Mouse (Mus musculus) C2C12 (cell line): ENCODE measurements around the gene Mafg.

ENCODE experiments used
- CEBPB ChIP-seq: IDR thresholded peaks from one replicate; pipeline ENCODE4 v1.6.1; 2011; ENCODE audit warnings: low read depth, mild to moderate bottlenecking, control low read depth, moderate library complexity
- CTCF ChIP-seq: IDR thresholded peaks from one replicate; pipeline ENCODE4 v1.5.1; 2011; ENCODE audit not compliant: control insufficient read depth, insufficient read depth, insufficient read length
- FOSL1 ChIP-seq: IDR thresholded peaks from one replicate; pipeline ENCODE4 v1.8.0; 2011; ENCODE audit warnings: mild to moderate bottlenecking, low read length; ENCODE audit not compliant: poor library complexity, insufficient read depth, severe bottlenecking
- MAX ChIP-seq: IDR thresholded peaks from one replicate; pipeline ENCODE4 v1.6.1; 2011; ENCODE audit warnings: mild to moderate bottlenecking, control low read depth
- MYOD1 ChIP-seq: IDR thresholded peaks from one replicate; pipeline ENCODE4 v1.6.1; 2011; ENCODE audit warnings: low read depth; ENCODE audit not compliant: control insufficient read depth, insufficient read length
- MYOG ChIP-seq: IDR thresholded peaks from one replicate; pipeline ENCODE4 v1.6.1; 2011; ENCODE audit not compliant: control insufficient read depth, insufficient read length; ENCODE audit errors: extremely low read depth
- USF1 ChIP-seq: IDR thresholded peaks from one replicate; pipeline ENCODE4 v1.6.1; 2011; ENCODE audit warnings: low read depth, mild to moderate bottlenecking, control low read depth, moderate library complexity

DNA sequence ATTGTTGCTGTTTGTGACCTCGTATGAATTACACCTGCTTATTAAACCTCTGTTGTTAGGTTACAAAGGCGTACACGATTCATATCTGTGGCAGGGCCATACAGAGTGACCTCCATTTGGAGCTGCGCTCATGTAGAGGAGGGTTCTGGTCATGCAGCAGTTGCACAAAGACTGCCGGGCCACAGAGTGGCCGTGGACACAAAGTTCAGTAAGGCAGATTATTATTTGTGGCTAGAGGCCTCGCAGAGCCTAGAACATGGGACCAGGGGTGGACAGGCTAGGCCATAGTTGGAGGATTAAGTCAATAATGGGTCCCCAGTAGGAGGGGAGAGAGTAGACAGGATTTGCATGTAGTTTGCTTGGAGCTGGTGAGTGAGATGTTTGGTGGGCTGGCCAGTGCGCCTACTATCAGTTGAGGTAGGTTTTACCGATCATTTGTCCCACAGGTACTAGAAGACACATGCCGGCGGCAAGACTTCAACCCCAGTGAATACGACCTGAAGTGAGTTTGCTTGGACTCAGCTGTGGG is 40.3 kb upstream of the Mafg start:
- TF ChIP-seq CTCF (no peak), FOSL1 (no peak), MAX (no peak), MYOD1 (no peak), CEBPB (no peak), MYOG (no peak), USF1 (no peak)
